Mouse (Mus musculus): Measurements from ENCODE around the gene Gm16430. TPM values are rescaled to one million over a fixed set of nuclear protein-coding genes. Genes with fewer than 3 reads are reported as not detected.
"Not testable (repeated sequence)": the region's sequence is repeated elsewhere in the genome, so short reads cannot be mapped to it uniquely, and the experiment has no call there.

Gm16430 gene
- total RNA-seq (2014; rRNA removed): not detected in 2 replicates
- polyA plus RNA-seq (2015; fragmentation: Nextera tagmentation; extraction: Ambion mirVana): not detected in 2 replicates

- H3K27me3 ChIP-seq (ENCODE audit: insufficient read depth, low read length); H3K4me1 ChIP-seq (ENCODE audit: insufficient read depth); DNase-seq; ATAC-seq; H3K9me3 ChIP-seq (ENCODE audit: low read length); H3K9ac ChIP-seq; H3K36me3 ChIP-seq (ENCODE audit: insufficient read depth); H3K4me2 ChIP-seq (ENCODE audit: low read depth); H3K4me3 ChIP-seq (ENCODE audit: low read depth, low read length); H3K27ac ChIP-seq (ENCODE audit: low read depth, low read length): not testable (repeated sequence)
- no CpG with 5 or more reads among the region's 7 CpGs for WGBS
Measured at GRCm38 (mm10) chrX:54621911-54622310, at the start of gene Gm16430. Gene Gm16430 (plus strand): TSS chrX:54622211.

Other genes with a start within 250 kb of the Gm16430 start
- gene Gm16405, start 91.0 kb upstream of the Gm16430 start, total RNA-seq (2014; rRNA removed): not detected in 2 replicates
- gene Gm16405, start 91.0 kb upstream of the Gm16430 start, polyA plus RNA-seq (2015; fragmentation: Nextera tagmentation; extraction: Ambion mirVana): not detected in 2 replicates

Measured in forebrain, postnatal 0 days (tissue).